Mouse (Mus musculus): Measurements from ENCODE around the gene Slc35a1. TPM values are rescaled to one million over a fixed set of nuclear protein-coding genes. Genes with fewer than 3 reads are reported as not detected.

The Slc35a1 gene
- polyA plus RNA-seq, 1 experiment: 0.87 TPM

- peaks cover 90% of the 10 kb centered on the region for H3K36me3 ChIP-seq (replicated peaks; ENCODE audit: low read length)
- no peak overlapping the region for H3K4me3 ChIP-seq (replicated peaks)
Measured at GRCm38 (mm10) chr4:34629956-34630355, 57.3 kb downstream of the Slc35a1 start.

DNA sequence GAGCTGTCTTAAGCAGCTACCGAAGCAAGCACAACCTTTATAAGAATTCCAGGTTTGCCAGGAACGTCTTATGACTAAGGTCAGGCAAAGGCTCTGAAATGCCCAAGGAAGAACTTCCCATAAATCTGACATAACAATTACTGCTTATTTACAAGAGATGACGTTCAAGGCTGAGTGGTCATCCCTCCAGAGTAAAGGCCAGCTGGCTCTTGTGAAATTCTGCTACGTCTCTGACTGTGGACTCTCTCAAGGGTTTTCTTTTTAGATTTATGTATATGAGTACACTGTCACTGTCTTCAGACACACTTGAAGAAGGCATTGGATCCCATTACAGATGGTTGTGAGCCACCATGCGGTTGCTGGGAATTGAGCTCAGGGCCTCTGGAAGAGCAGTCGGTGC lies 60.8 kb downstream of the Slc35a1 start:
- TF ChIP-seq FLI1 (IDR thresholded peaks at IDR 0.05; ENCODE audit: low read length) (no peak), GATA1 (IDR thresholded peaks at IDR 0.05; ENCODE audit: borderline replicate concordance, low read length) (no peak)

More at GRCm38 (mm10) chr4:34629956-34630355, 57.3 kb downstream of the Slc35a1 start:
- Histone ChIP-seq H3K4me1 (no peaks in the 10 kb centered on the region), H3K9me3 (no peaks in the 10 kb centered on the region), H3K27me3 (replicated peaks) (no peaks in the 10 kb centered on the region)
- TF ChIP-seq FLI1 (IDR thresholded peaks at IDR 0.05; ENCODE audit: low read length) (no peak), GATA1 (IDR thresholded peaks at IDR 0.05; ENCODE audit: borderline replicate concordance, low read length) (no peak)

GRCm38 (mm10) chr4:34625556-34625955 lies 61.7 kb downstream of the Slc35a1 start:
- no peaks in the 10 kb centered on the region for H3K27me3 ChIP-seq (replicated peaks)
- no peaks in the 10 kb centered on the region for H3K9me3 ChIP-seq
- peaks cover 92% of the 10 kb centered on the region for H3K36me3 ChIP-seq (replicated peaks; ENCODE audit: low read length)
- no peak overlapping the region for H3K4me3 ChIP-seq (replicated peaks)
- H3K4me1 ChIP-seq: no peaks in the 10 kb centered on the region
- TF ChIP-seq FLI1 (IDR thresholded peaks at IDR 0.05; ENCODE audit: low read length) (no peak), GATA1 (IDR thresholded peaks at IDR 0.05; ENCODE audit: borderline replicate concordance, low read length) (no peak)

More for the DNA sequence above, 60.8 kb downstream of the Slc35a1 start:
- H3K27me3 ChIP-seq (replicated peaks): no peaks in the 10 kb centered on the region
- H3K4me3 ChIP-seq (replicated peaks): no peak overlapping the region
- peaks cover 93% of the 10 kb centered on the region for H3K36me3 ChIP-seq (replicated peaks; ENCODE audit: low read length)
- no peaks in the 10 kb centered on the region for H3K4me1 ChIP-seq
- H3K9me3 ChIP-seq: no peaks in the 10 kb centered on the region

- no peak for TF ChIP-seq GATA1 (IDR thresholded peaks at IDR 0.05; ENCODE audit: borderline replicate concordance, low read length)
- no peak for TF ChIP-seq FLI1 (IDR thresholded peaks at IDR 0.05; ENCODE audit: low read length)
- no peaks in the 10 kb centered on the region for H3K9me3 ChIP-seq
- peaks cover 39% of the 10 kb centered on the region for H3K36me3 ChIP-seq (replicated peaks; ENCODE audit: low read length)
- peaks cover 34% of the 10 kb centered on the region for H3K4me1 ChIP-seq
- peak overlapping the region; percentile 99 for H3K4me3 ChIP-seq (replicated peaks)
- no peaks in the 10 kb centered on the region for H3K27me3 ChIP-seq (replicated peaks)
Measured at GRCm38 (mm10) chr4:34616146-34616545, 71.1 kb downstream of the Slc35a1 start.

- peak overlapping the region; percentile 99 for H3K4me3 ChIP-seq (replicated peaks)
- no peak for TF ChIP-seq FLI1 (IDR thresholded peaks at IDR 0.05; ENCODE audit: low read length)
- no peak for TF ChIP-seq GATA1 (IDR thresholded peaks at IDR 0.05; ENCODE audit: borderline replicate concordance, low read length)
- H3K27me3 ChIP-seq (replicated peaks): no peaks in the 10 kb centered on the region
Measured at GRCm38 (mm10) chr4:34615303-34615702, 71.9 kb downstream of the Slc35a1 start.

DNA sequence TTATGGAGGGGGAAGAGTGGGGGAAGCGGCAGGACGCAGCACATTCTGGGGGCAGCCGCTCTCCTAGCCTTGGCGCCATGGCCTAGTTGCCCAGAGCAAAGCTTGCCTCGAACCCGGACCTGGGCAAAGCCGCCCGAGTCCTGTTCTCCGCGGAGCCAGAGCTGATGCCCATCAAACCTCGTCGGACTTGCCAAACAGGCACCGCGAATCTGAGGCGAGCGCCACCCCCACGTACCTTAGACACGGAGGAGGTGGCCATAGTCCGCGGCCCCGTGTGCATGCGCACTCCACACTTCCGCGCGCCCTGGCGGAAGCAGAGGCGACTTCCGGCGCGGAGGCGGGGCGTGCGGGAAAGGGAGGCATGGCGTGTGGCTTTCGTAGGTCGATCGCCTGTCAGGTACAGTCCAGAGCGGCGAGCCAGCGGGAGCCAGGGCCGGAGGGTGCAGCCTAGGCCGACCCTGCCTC lies 72.6 kb downstream of the Slc35a1 start, which contains the start of the genes Orc3 and Rars2:
TSS of gene Orc3 (minus strand) at position 315 of the 465 bp plus-strand sequence.
TSS of gene Rars2 (plus strand) at position 328 of the 465 bp plus-strand sequence.
- H3K36me3 ChIP-seq (replicated peaks; ENCODE audit: low read length): peaks cover 40% of the 10 kb centered on the region
- H3K4me3 ChIP-seq (replicated peaks): peak within 1 kb of the TSS; percentile 99
- H3K27me3 ChIP-seq (replicated peaks): no peaks in the 10 kb centered on the region
- peaks cover 34% of the 10 kb centered on the region for H3K4me1 ChIP-seq
- no peaks in the 10 kb centered on the region for H3K9me3 ChIP-seq
- peak; percentile 89 for TF ChIP-seq FLI1 (IDR thresholded peaks at IDR 0.05; ENCODE audit: low read length)
- TF ChIP-seq GATA1 (IDR thresholded peaks at IDR 0.05; ENCODE audit: borderline replicate concordance, low read length): no peak

More at GRCm38 (mm10) chr4:34615303-34615702, 71.9 kb downstream of the Slc35a1 start:
- Histone ChIP-seq H3K4me1 (peaks cover 34% of the 10 kb centered on the region), H3K9me3 (no peaks in the 10 kb centered on the region), H3K36me3 (replicated peaks; ENCODE audit: low read length) (peaks cover 39% of the 10 kb centered on the region)

GRCm38 (mm10) chr4:34613571-34614145 lies 73.6 kb downstream of the Slc35a1 start:
- Histone ChIP-seq H3K4me1 (peaks cover 36% of the 10 kb centered on the region), H3K9me3 (no peaks in the 10 kb centered on the region), H3K4me3 (replicated peaks) (peak overlapping the region; percentile 99), H3K36me3 (replicated peaks; ENCODE audit: low read length) (peaks cover 41% of the 10 kb centered on the region), H3K27me3 (replicated peaks) (no peaks in the 10 kb centered on the region)
- TF ChIP-seq GATA1 (IDR thresholded peaks at IDR 0.05; ENCODE audit: borderline replicate concordance, low read length) (no peak), FLI1 (IDR thresholded peaks at IDR 0.05; ENCODE audit: low read length) (no peak)

Other genes starting within 250 kb of the Slc35a1 start
- 69.1 and 145 TPM in 2 replicates for gene Akirin2, start 136.5 kb downstream of the Slc35a1 start, polyA plus RNA-seq (2012; ENCODE audit: insufficient read depth, low replicate concordance)
- gene Orc3, start 72.5 kb downstream of the Slc35a1 start, polyA plus RNA-seq (2012; ENCODE audit: insufficient read depth, low replicate concordance): 1.9 TPM in 1 of 2 replicates, not detected in the other
- 2.0 and 17.6 TPM in 2 replicates for gene Rars2, start 72.5 kb downstream of the Slc35a1 start, polyA plus RNA-seq (2012; ENCODE audit: insufficient read depth, low replicate concordance)
- not detected in 2 replicates for gene Cfap206, start 42.8 kb upstream of the Slc35a1 start, polyA plus RNA-seq (2012; ENCODE audit: insufficient read depth, low replicate concordance)
- not detected in 2 replicates for gene Gm136, start 68.8 kb upstream of the Slc35a1 start, polyA plus RNA-seq (2012; ENCODE audit: insufficient read depth, low replicate concordance)
- 5.0 TPM in 1 of 2 replicates, not detected in the other for gene Smim8, start 91.0 kb upstream of the Slc35a1 start, polyA plus RNA-seq (2012; ENCODE audit: insufficient read depth, low replicate concordance)
- 0.18 and 0.32 TPM in 2 replicates for gene Zfp292, start 195.5 kb upstream of the Slc35a1 start, polyA plus RNA-seq (2012; ENCODE audit: insufficient read depth, low replicate concordance)
- not detected in 2 replicates for gene Cga, start 206.3 kb upstream of the Slc35a1 start, polyA plus RNA-seq (2012; ENCODE audit: insufficient read depth, low replicate concordance)